Mouse (Mus musculus) left cerebral cortex, adult 18-20 months (tissue): ENCODE data around the gene Atp8b3. TPM values are rescaled to one million over a fixed set of nuclear protein-coding genes. Genes with fewer than 3 reads are reported as not detected.

Experiments
- total RNA-seq, 2 experiments: library from RNA; stranded (reverse); gene quantifications; 2 replicates each; pipeline ENCODE4 v1.2.3; 2021

Atp8b3 gene
- total RNA-seq, 2 experiments from 2014 or later, result 0.12 to 0.21 TPM

Other genes with a start within 250 kb of the Atp8b3 start
- 1,000 to 10,000 TPM in 1 of 2 experiments, 100 to 1,000 TPM in 1; 965 to 1,061 TPM for gene Rps15, start 246.7 kb downstream of the Atp8b3 start, total RNA-seq
- 100 to 1,000 TPM; 106 to 109 TPM for gene Apc2, start 243.1 kb downstream of the Atp8b3 start, total RNA-seq
- 10 to 100 TPM; 25.1 to 28.5 TPM for gene 2310011J03Rik, start 218.6 kb downstream of the Atp8b3 start, total RNA-seq
- gene Pcsk4, start 209.6 kb downstream of the Atp8b3 start, total RNA-seq, result 1 to 10 TPM; 4.8 to 6.9 TPM
- gene Reep6, start 209.2 kb downstream of the Atp8b3 start, total RNA-seq, result 10 to 100 TPM; 13.4 to 13.5 TPM
- gene Adamtsl5, start 190.7 kb downstream of the Atp8b3 start, total RNA-seq, result 10 to 100 TPM in 1 of 2 experiments, 1 to 10 TPM in 1; 8.8 to 10.4 TPM
- gene Plk5, start 182.7 kb downstream of the Atp8b3 start, total RNA-seq, result 10 to 100 TPM; 25.8 to 34.6 TPM
- 10 to 100 TPM; 20.1 to 20.7 TPM for gene Mex3d, start 151.5 kb downstream of the Atp8b3 start, total RNA-seq
- gene Mbd3, start 139.6 kb downstream of the Atp8b3 start, total RNA-seq, result 100 to 1,000 TPM; 143 to 166 TPM
- 100 to 1,000 TPM; 383 to 388 TPM for gene Uqcr11, start 132.3 kb downstream of the Atp8b3 start, total RNA-seq
- gene Tcf3, start 105.5 kb downstream of the Atp8b3 start, total RNA-seq, result 10 to 100 TPM; 25.4 to 29.8 TPM
- not detected for gene Onecut3, start 44.3 kb downstream of the Atp8b3 start, total RNA-seq
- gene Rexo1, start 22.4 kb upstream of the Atp8b3 start, total RNA-seq, result 10 to 100 TPM; 41.4 to 42.3 TPM
- 10 to 100 TPM; 54.8 to 68.7 TPM for gene Klf16, start 38.2 kb upstream of the Atp8b3 start, total RNA-seq
- gene Abhd17a, start 51.2 kb upstream of the Atp8b3 start, total RNA-seq, result 100 to 1,000 TPM; 179 to 185 TPM
- gene Scamp4, start 63.7 kb upstream of the Atp8b3 start, total RNA-seq, result 10 to 100 TPM; 49.1 to 50.5 TPM
- 1 to 10 TPM; 2.3 to 6.4 TPM for gene Adat3, start 63.8 kb upstream of the Atp8b3 start, total RNA-seq
- 1 to 10 TPM; 3.5 to 3.7 TPM for gene Gm49322, start 66.9 kb upstream of the Atp8b3 start, total RNA-seq
- gene Csnk1g2, start 83.7 kb upstream of the Atp8b3 start, total RNA-seq, result 100 to 1,000 TPM; 253 to 267 TPM
- 10 to 100 TPM; 87.6 to 93.8 TPM for gene Btbd2, start 117.9 kb upstream of the Atp8b3 start, total RNA-seq
- 10 to 100 TPM; 43.3 to 47.7 TPM for gene Mknk2, start 139.0 kb upstream of the Atp8b3 start, total RNA-seq
- gene Mob3a, start 162.9 kb upstream of the Atp8b3 start, total RNA-seq, result 10 to 100 TPM; 17.1 to 17.2 TPM
- gene Izumo4, start 163.1 kb upstream of the Atp8b3 start, total RNA-seq, result 10 to 100 TPM; 42.6 to 45.2 TPM
- gene Ap3d1, start 203.1 kb upstream of the Atp8b3 start, total RNA-seq, result 100 to 1,000 TPM; 140 to 153 TPM
- 10 to 100 TPM; 43.0 to 44.4 TPM for gene Dot1l, start 216.1 kb upstream of the Atp8b3 start, total RNA-seq